Mouse (Mus musculus) ovary, postnatal 14 days (tissue): ENCODE data around the gene Vangl1.

Experiments used
- DNase-seq: peaks from one replicate; pipeline ENCODE4 v3.0.0; 2022; ENCODE audit warnings: low spot score

The Vangl1 gene

DNA sequence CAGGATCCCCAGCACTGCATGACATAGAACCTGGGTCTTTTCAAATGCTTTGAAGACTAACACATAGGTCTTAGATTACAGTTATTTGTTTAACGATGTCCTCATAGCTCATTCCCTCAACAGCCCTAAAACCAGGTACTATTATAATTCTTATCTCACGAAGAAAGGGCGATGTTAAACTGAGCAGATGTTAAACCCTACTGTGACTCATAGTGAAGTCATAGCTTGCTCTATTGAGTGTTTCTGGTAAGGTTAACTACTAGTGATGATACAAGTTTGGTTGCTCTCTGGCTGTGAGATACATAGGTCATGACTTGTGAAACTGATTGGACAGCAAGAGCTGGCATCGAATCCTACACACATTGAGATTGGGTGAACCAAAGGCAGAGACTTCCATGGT, 61.5 kb downstream of the Vangl1 start:
- no peak for DNase-seq

DNA sequence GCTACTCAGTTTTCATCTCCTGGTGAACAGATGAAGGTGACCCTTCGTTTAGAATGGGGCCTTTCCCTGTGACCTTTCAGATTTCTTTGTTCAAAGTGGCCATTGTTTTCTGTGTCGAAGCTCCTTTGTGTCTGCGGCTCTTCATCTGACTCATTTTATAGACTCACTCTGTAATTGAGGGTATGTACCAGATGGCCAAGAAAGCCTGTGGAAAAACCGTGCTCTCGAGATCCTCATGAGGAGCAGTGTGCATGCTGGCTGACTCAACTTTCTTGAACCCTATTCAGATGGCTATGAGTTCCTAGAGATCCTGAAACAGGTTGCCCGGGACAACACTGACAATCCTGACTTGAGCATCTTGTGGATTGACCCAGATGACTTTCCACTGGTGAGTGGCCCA, 62.6 kb downstream of the Vangl1 start:
- no peak for DNase-seq

DNA sequence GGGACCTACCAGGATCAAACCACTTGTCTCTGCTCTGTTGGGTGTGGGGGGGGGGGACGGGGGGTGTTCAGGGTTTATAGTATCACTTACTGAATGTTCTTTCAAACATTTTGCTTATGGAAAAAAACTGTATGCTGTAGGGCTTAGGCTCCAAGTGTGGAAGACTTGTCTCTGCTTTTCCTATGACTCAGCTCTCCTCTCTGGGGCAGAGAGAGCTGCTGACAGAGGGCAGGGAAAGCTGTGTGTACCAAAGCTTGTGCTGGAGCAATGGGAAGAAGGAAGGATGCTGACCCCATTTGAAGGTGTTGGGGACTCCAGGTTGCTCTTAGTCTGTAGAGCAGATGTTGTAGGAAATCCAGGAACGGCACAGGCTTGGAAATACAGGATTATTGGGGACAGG, 63.0 kb downstream of the Vangl1 start:
- DNase-seq, result no peak

- DNase-seq, result no peak
Observed at GRCm38 (mm10) chr3:102140606-102141005, 63.9 kb downstream of the Vangl1 start.

DNA sequence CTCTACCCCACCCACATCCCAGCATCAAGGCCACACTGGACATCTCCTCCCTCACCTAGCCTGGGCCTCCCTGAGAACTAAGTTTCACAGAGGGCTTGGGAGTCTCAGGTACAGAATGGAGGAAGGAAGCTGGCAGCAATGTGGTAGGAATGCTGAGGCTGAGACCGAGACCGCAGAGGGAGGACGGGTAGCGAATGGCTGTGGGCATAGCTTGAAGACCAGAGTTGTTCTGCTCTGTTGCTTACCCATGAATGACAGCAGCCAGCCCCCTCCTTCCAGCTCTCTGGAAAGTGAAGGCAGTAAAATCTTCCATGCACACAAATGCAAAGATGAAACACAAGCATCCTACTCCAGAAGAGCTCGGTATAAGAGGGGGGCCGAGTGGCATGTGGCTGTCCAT, 65.6 kb downstream of the Vangl1 start:
- no peak for DNase-seq

DNA sequence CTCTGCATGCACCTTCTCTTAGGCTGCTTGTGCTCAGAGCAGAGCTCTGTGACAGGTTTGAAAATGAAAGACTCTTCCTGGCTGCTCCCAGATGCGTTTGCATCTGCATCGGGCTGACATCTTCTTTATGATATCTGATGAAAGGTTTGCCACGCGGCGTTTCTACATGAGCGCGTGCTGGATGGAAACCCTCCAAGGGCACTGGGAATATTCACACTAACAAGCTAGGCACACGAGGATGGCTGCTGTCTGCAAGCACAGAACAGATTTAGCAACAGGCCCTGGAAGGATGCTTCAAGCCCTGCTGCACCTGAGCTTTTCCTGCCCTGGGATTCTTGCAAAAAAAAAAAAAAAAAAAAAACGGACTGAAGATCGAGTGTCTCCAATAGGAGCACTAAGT, 67.3 kb downstream of the Vangl1 start:
- DNase-seq, result no peak

GRCm38 (mm10) chr3:102135389-102136113, 68.9 kb downstream of the Vangl1 start:
- DNase-seq, result peak; percentile 34

GRCm38 (mm10) chr3:102131627-102132324, 72.7 kb downstream of the Vangl1 start:
- no peak for DNase-seq

DNA sequence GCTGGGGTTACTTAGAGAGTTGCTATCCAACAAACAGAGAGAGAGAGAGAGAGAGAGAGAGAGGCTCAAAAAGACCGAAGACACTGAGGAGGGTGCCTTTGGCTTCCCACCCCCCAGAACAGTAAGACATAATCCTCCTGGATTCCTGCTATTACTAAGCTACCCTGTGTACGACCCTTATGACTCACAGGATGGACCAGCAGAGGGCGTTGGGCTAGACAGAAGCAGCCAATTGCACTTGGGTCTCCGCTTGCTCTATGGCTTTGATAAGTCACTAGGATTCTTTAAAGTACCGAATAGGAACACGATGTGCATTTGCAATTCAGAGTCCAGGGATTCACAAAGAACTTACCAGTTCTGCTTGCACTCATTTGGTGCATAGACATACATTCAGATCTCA, 74.0 kb downstream of the Vangl1 start:
- no peak for DNase-seq

DNA sequence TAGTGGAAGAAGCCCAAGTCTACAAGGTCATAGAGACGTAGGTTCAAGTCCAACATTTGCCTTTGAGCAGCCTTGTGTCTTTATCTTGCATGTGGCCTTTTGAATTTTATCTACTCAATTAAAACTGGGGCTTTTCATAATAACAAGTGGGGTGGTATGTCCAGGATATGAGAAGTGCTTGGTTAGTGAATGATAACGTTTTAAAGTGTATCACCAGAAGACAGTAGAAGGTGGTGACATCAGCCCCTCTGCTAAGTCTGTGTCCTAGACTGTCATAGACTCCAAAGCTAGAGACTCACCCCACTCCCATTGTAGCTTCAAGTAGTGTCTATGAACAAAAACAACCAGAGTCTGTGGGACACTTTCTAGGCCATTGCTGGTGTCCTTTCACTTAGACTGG, 76.3 kb downstream of the Vangl1 start:
- DNase-seq, result no peak

- DNase-seq, result no peak
Observed at GRCm38 (mm10) chr3:102127114-102127513, 77.4 kb downstream of the Vangl1 start.

- no peak for DNase-seq
Observed at GRCm38 (mm10) chr3:102125546-102125945, 78.9 kb downstream of the Vangl1 start.

DNA sequence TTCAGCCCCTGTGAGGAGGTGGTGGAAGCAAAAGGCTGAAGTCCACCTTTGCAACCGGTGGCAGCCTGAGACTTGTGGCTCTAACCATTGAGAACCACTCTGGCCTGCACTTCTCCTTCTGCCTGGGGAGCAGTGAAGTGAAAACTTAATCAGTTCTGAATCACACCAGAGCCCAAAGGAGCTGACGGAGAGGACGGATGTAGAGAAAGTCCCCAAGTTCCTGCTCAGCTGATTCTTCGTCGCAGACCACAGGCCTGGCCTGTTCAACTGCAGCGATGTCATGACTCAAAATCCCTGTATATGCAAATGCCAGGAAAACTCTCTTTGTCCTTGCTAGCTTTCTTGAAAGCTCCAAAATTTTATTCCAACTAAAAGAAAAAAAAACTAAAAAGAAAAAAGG, 80.8 kb downstream of the Vangl1 start:
- DNase-seq, result no peak

DNA sequence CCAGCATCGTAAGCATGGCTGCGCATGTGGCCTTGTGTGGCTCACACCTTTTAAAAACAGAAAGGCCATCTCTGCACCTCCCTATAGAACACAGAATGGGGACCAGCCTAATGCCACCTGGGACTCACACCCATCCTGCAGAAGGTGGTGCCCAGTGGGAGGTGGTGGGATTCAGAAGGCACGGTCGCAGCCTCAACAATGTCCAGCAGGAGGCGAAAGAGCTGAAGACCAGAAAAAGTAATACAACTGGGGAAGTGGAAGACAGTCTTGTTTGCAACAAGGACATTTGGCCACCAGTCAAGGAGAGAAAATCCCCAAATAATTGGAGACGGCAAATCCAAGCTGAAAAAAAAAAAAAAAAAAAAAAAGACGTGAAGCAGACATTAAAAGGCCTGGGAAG, 82.4 kb downstream of the Vangl1 start:
- peak; percentile 15 for DNase-seq

DNA sequence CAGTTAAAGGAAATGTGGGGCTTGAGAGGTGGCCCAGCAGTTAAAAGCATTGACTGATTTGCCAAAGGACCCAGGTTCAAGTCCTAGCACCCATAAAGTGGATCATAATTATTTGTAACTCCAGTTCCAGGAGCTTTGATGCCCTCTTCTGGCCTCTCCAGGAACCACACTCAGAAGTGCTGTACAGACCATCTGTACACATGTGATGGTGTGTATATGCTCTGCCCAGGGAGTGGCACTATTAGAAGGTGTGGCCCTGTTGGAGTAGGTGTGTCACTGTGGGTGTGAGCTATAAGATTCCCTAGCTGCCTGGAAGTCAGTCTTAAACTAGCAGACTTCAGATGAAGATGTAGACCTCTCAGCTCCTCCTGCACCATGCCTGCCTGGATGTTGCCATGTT, 83.5 kb downstream of the Vangl1 start:
- no peak for DNase-seq

GRCm38 (mm10) chr3:102111979-102112599, 92.4 kb downstream of the Vangl1 start:
- DNase-seq, result no peak

- no peak for DNase-seq
Observed at GRCm38 (mm10) chr3:102108201-102108600, 96.3 kb downstream of the Vangl1 start.

- no peak for DNase-seq
Observed at GRCm38 (mm10) chr3:102103811-102104565, 100.5 kb downstream of the Vangl1 start.
